Mouse (Mus musculus) leukemia stem cell, adult 10-12 weeks (primary cell): ENCODE measurements around the gene Nmnat1. TPM values are rescaled to one million over a fixed set of nuclear protein-coding genes. Genes with fewer than 3 reads are reported as not detected.

ENCODE experiments used
- polyA plus RNA-seq: library from polyadenylated mRNA; stranded (reverse); fragments of >175 nt; gene quantifications from 2 replicates; pipeline ENCODE4 v1.2.3, GENCODE M21; 2012; ENCODE audit warnings: low replicate concordance

The Nmnat1 gene
- 1.3 and 2.9 TPM in 2 replicates for polyA plus RNA-seq

DNA sequence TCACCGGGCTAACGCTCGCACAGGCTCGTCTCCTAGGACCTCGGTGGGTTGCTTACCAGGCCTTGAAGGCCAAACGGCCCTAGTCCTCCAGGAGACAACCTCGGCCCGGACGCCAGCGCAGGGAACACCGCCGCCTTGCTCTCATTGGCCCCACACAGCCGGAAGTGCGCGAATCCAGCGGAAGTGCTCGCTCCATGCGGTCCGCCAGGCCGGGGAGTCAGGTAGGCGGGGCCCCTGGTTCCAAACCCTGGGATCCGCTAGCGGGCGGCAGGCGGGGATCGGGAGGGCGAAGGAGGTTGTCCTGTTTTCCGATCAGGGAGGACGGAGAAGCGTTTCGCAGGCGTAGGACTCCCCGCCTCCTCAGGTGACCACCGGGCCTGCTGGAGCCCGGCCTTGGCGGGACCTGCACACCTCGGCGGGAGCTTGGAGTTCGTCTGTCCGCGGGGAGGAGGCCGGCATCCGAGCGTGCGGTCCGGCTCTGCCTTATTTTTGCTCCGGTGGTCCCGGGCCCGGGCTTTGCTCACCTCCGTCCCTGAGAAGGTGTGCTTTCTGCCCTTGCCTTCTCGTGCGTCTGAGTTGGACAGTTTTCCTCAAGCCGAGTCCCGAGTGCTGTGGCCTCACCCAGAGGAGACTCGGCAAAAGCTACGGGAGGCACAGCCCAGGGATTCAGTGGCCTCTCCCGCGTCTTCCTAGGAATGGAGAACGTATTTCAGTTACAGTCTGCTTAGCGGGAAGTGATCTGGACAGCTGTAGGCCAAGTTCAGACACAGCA is at the start of gene Nmnat1, which contains the start of gene Lzic:
Gene Nmnat1 (minus strand): TSS at position 150 of the 772 bp plus-strand sequence.
Gene Lzic (plus strand): TSS at position 177 of the 772 bp plus-strand sequence.

DNA sequence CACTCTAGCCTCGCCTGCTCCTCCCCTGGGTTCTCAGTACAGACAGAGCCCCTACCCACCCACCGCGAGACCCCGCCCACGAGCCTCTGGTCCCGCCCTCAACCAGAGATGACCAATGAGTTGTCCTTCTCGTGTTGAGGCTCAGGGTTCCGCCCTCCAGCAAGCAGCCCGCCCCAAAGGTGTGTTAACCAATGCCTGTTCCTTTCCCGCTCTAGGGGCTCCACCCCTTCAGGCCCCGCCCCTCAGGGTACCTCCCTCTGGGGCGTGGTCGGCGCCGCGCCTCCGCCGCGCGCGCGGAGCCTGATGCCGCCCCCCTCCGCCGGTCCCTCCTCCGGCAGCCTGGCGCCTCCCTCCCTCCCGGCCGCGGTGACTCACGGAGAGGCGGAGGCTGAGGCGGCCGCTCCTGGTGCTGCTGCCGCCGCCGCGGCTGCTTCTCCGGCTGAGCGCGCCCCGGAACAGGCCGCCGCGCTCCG is 32.9 kb upstream of the Nmnat1 start, which contains the start of gene Ctnnbip1:
Gene Ctnnbip1 (plus strand): TSS at position 369 of the 473 bp plus-strand sequence.

DNA sequence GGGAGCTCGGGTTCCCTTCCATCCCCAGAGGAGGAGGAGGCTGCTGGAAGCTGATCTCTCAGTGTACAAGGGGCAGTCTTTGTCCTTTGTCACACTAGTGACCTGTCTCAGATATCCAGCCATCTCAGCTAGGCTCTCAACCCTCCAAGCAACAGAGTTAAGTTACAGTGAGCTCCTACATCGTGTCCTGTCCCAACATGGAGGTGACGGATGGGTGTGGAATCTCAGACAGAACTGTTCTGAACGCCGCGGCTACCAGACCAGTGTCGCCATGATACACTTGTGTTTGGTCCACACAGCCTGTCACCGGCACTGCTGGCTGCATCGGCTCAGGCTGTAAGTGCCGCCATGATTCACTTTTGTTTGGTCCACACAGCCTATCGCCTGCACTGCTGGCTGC is 7.9 kb downstream of the Nmnat1 start, which contains the start of gene Tmem274:
Gene Tmem274 (plus strand): TSS at position 301 of the 400 bp plus-strand sequence.

DNA sequence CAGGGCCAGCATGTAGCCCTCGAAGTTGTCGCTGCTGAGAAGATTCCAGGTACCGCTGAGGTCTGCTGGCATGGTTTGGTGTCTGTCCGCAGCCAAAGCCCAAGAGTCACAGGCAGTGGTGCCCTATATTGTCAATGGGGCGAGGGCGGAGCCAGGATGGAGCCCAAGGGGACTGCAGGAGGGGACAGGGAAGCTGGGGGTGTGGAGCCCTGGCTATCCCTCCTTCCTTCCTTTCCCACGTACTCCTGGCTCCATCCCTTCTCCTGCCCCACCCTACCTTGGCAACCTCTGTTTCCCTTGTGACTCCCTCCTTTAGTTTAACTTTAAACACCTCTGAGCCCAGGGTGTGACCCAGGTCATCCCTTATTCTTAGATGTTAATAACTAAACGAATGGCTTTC is 30.1 kb downstream of the Nmnat1 start, which contains the start of gene Rbp7:
Gene Rbp7 (minus strand): TSS at position 100 of the 400 bp plus-strand sequence.

GRCm38 (mm10) chr4:149426325-149427199 is 58.4 kb downstream of the Nmnat1 start, which contains the start of gene Ube4b:
TSS of gene Ube4b (minus strand) at chr4:149426749.

Other genes starting within 250 kb of the Nmnat1 start
- 1.5 and 3.1 TPM in 2 replicates for gene Kif1b, start 177.5 kb downstream of the Nmnat1 start, polyA plus RNA-seq
- gene Ube4b, start 58.5 kb downstream of the Nmnat1 start, polyA plus RNA-seq: 219 and 337 TPM in 2 replicates
- gene Rbp7, start 30.2 kb downstream of the Nmnat1 start, polyA plus RNA-seq: not detected in 2 replicates
- not detected in 2 replicates for gene Tmem274, start 7.8 kb downstream of the Nmnat1 start, polyA plus RNA-seq
- gene Lzic, start within 50 bp of the Nmnat1 start, polyA plus RNA-seq: 11.8 and 15.3 TPM in 2 replicates
- gene Ctnnbip1, start 33.0 kb upstream of the Nmnat1 start, polyA plus RNA-seq: 0.55 and 3.0 TPM in 2 replicates
- gene Clstn1, start 101.3 kb upstream of the Nmnat1 start, polyA plus RNA-seq: 9.5 and 10.6 TPM in 2 replicates
- 37.1 and 68.7 TPM in 2 replicates for gene Pik3cd, start 217.4 kb upstream of the Nmnat1 start, polyA plus RNA-seq